8 mouse cellular contexts compared by ENCODE assay signal in the genomic region with DNA sequence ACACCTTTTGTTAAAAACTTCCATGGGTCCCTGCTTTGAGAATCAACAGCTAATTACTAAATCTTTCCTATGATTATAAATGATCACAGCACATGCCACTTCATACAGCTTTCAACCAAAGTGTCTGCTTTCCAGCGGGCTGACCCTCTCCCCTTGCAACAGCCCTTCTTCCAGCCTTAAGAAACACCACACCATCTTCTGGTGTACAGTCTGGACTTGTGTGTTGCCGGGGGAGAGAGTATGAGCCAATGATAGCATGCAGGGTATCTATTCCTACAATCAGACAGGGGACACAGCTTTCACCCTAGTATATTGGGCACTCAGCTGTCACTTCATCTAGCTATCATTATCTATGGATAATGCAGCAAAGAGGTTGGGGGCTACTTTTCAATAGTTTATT. TPM values are rescaled to one million over a fixed set of nuclear protein-coding genes. Genes with fewer than 3 reads are reported as not detected.
DNase-seq lines count a peak whose midpoint lies in the region; ATAC-seq and TF ChIP-seq lines count a peak whose summit lies in the region.

No protein-coding gene starts in this region.

- no peaks in the 10 kb centered on the region for H3K9me3 ChIP-seq in heart, embryonic 14.5 days (ENCODE audit: control insufficient read depth, low read length)
- H3K9me3 ChIP-seq in hindbrain, embryonic 12.5 days (replicated peaks), result no peaks in the 10 kb centered on the region
- no peaks in the 10 kb centered on the region for H3K9me3 ChIP-seq in midbrain, embryonic 14.5 days (ENCODE audit: control insufficient read depth, low read length)

- peaks cover 0 to 18% of the 10 kb centered on the region in 2 experiments; a peak in 2 of 4 replicates for H3K4me1 ChIP-seq in heart, embryonic 14.5 days (ENCODE audit: control insufficient read depth in 2 of 2, insufficient read depth in 2 of 2, low read length in 2 of 2)
- H3K4me1 ChIP-seq in hindbrain, embryonic 12.5 days, result peaks cover 24% of the 10 kb centered on the region
- H3K4me1 ChIP-seq in midbrain, embryonic 14.5 days (ENCODE audit: control insufficient read depth, insufficient read depth, low read length), result peaks cover 23% of the 10 kb centered on the region

- no peak for TF ChIP-seq CTCF in brain, embryonic 14.5 days (IDR thresholded peaks at IDR 0.05; ENCODE audit: borderline replicate concordance, extremely low read depth, insufficient read depth, insufficient read length)

- peaks cover 16% of the 10 kb centered on the region; the same call in 1 of the 2 replicates for H3K36me3 ChIP-seq in heart, embryonic 14.5 days (ENCODE audit: control insufficient read depth, insufficient read depth, low read length)
- H3K36me3 ChIP-seq in hindbrain, embryonic 12.5 days, result no peaks in the 10 kb centered on the region
- no peaks in the 10 kb centered on the region for H3K36me3 ChIP-seq in midbrain, embryonic 14.5 days (ENCODE audit: control insufficient read depth, insufficient read depth, low read length)

- H3K4me2 ChIP-seq in heart, embryonic 14.5 days (ENCODE audit: low read length), result peak overlapping the region; percentile 89
- peak overlapping the region; percentile 96 for H3K4me2 ChIP-seq in hindbrain, embryonic 12.5 days (replicated peaks)
- H3K4me2 ChIP-seq in midbrain, embryonic 14.5 days (ENCODE audit: low read length), result peak overlapping the region; percentile 97

- no peak for TF ChIP-seq POLR2A in brain, embryonic 14.5 days (IDR thresholded peaks at IDR 0.05; ENCODE audit: borderline replicate concordance, extremely low read depth, insufficient read depth, insufficient read length, poor library complexity, severe bottlenecking)

- no peak overlapping the region for H3K27ac ChIP-seq in heart, embryonic 14.5 days (replicated peaks in 1 of 2; ENCODE audit: control insufficient read depth in 1 of 2, insufficient read depth in 1 of 2, low read depth in 2 of 2, low read length in 2 of 2)
- H3K27ac ChIP-seq in hindbrain, embryonic 12.5 days, result no peak overlapping the region
- no peak overlapping the region for H3K27ac ChIP-seq in midbrain, embryonic 14.5 days (replicated peaks; ENCODE audit: low read depth, low read length)

- no peak for DNase-seq in heart, postnatal 14 days
- DNase-seq in brain, embryonic 14.5 days (ENCODE audit: low read depth), result peak; percentile 5
- no peak for DNase-seq in midbrain, embryonic 14.5 days
- no peak for DNase-seq in testis, postnatal 14 days (ENCODE audit: low spot score)
- no peak for DNase-seq in layer of hippocampus, postnatal 36 days
- DNase-seq in right cerebral cortex, adult 18-20 months, result no peak

- intact Hi-C loops in heart, postnatal 14 days (cut with DNase I), result loop anchor here (2.0 to 5.0 kb wide), 3 partner anchors 40 to 818 kb away; a partner anchor contains a TSS

- no peak for ATAC-seq in heart, embryonic 14.5 days (ENCODE audit: insufficient number of reproducible peaks, insufficient read depth, low FRiP score, low read depth)
- ATAC-seq in hindbrain, embryonic 12.5 days (ENCODE audit: low FRiP score), result no peak
- ATAC-seq in midbrain, embryonic 14.5 days (ENCODE audit: low FRiP score, low TSS enrichment), result no peak

- 31% methylated on average over 2 of the region's 2 CpGs for WGBS in heart, embryonic 14.5 days
- 42% methylated on average over 2 of the region's 2 CpGs for WGBS in hindbrain, embryonic 12.5 days
- WGBS in midbrain, embryonic 14.5 days, result 40% methylated on average over 2 of the region's 2 CpGs

- H3K4me3 ChIP-seq in heart, embryonic 14.5 days (ENCODE audit: control insufficient read depth in 1 of 2, insufficient read depth in 1 of 2, low read depth in 1 of 2, low read length in 2 of 2), result peak overlapping the region; percentile 22 to 93
- H3K4me3 ChIP-seq in hindbrain, embryonic 12.5 days, result peak overlapping the region; percentile 72
- peak overlapping the region; percentile 70 for H3K4me3 ChIP-seq in midbrain, embryonic 14.5 days (replicated peaks; ENCODE audit: low read depth, low read length)

- no peaks in the 10 kb centered on the region for H3K27me3 ChIP-seq in heart, embryonic 14.5 days (ENCODE audit: control insufficient read depth, insufficient read depth, low read length)
- no peaks in the 10 kb centered on the region for H3K27me3 ChIP-seq in hindbrain, embryonic 12.5 days
- no peaks in the 10 kb centered on the region for H3K27me3 ChIP-seq in midbrain, embryonic 14.5 days (ENCODE audit: control insufficient read depth, insufficient read depth, low read length)

- H3K9ac ChIP-seq in heart, embryonic 14.5 days (ENCODE audit: low read length), result peak overlapping the region; percentile 99
- H3K9ac ChIP-seq in hindbrain, embryonic 12.5 days, result no peak overlapping the region
- H3K9ac ChIP-seq in midbrain, embryonic 14.5 days (replicated peaks; ENCODE audit: low read length), result peak overlapping the region; percentile 7; the same call in 1 of the 2 replicates

RNA-seq across cellular contexts. Expression of a gene that starts 2.9 kb away (rescaled TPM):
- polyA plus RNA-seq in heart, embryonic 14.5 days (2014; fragmentation: Nextera tagmentation; extraction: Ambion mirVana), result 35.6 and 39.3 TPM in 2 replicates
- total RNA-seq in heart, postnatal 14 days (2021), result 10 to 100 TPM; 58.3 to 72.6 TPM
- polyA plus RNA-seq in brain, embryonic 14.5 days (2012; rRNA removed), result 43.3 and 53.1 TPM in 2 replicates
- polyA plus RNA-seq in hindbrain, embryonic 12.5 days (2016; fragmentation: Nextera tagmentation; extraction: Ambion mirVana), result 70.7 and 86.0 TPM in 2 replicates
- 23.5 and 29.8 TPM in 2 replicates for polyA plus RNA-seq in midbrain, embryonic 14.5 days (2014; fragmentation: Nextera tagmentation; extraction: Ambion mirVana)
- 100 to 1,000 TPM; 108 to 114 TPM for total RNA-seq in layer of hippocampus, postnatal 36 days (2021)
